Mouse (Mus musculus) liver, embryonic 14.5 days (tissue): Measurements from ENCODE around the gene Sdc3.

Source experiments
- CTCF ChIP-seq: IDR thresholded peaks from 2 replicates; pipeline ENCODE4 v1.5.1; 2016; ENCODE audit warnings: antibody characterized with exemption, low read depth, control low read depth
- EP300 ChIP-seq: IDR thresholded peaks from 2 replicates; pipeline ENCODE4 v1.6.1; 2016; ENCODE audit warnings: antibody characterized with exemption, low read depth

GRCm38 (mm10) chr4:130774822-130775221 lies 17.5 kb upstream of the Sdc3 start:
- no peak for TF ChIP-seq CTCF
- TF ChIP-seq EP300, result no peak
